Mouse (Mus musculus) retina, embryonic 14.5 days (tissue): Measurements from ENCODE around the gene Ror1.
A peak's percentile ranks its signal among the peaks of the same experiment; 100 is the strongest.

ENCODE experiments used
- DNase-seq: peaks from one replicate; pipeline ENCODE4 v3.0.0-alpha.2; 2015; ENCODE audit warnings: low spot score

The Ror1 gene

GRCm38 (mm10) chr4:100214324-100215215, 119.0 kb downstream of the Ror1 start:
- DNase-seq: peak; percentile 67

GRCm38 (mm10) chr4:100216587-100216986, 121.0 kb downstream of the Ror1 start:
- no peak for DNase-seq

GRCm38 (mm10) chr4:100219026-100219425, 123.4 kb downstream of the Ror1 start:
- peak; percentile 79 for DNase-seq

- no peak for DNase-seq
These were observed 124.0 kb downstream of the Ror1 start for GRCm38 (mm10) chr4:100219599-100219998.

GRCm38 (mm10) chr4:100221978-100222737, 126.6 kb downstream of the Ror1 start:
- no peak for DNase-seq

- DNase-seq: no peak
These were observed 127.9 kb downstream of the Ror1 start for GRCm38 (mm10) chr4:100223532-100223931.

- no peak for DNase-seq
These were observed 128.4 kb downstream of the Ror1 start for GRCm38 (mm10) chr4:100223965-100224364.

GRCm38 (mm10) chr4:100226619-100227018, 131.0 kb downstream of the Ror1 start:
- no peak for DNase-seq

- no peak for DNase-seq
These were observed 132.5 kb downstream of the Ror1 start for GRCm38 (mm10) chr4:100228106-100228505.

- DNase-seq: no peak
These were observed 134.7 kb downstream of the Ror1 start for GRCm38 (mm10) chr4:100230245-100230644.

GRCm38 (mm10) chr4:100230963-100231362, 135.4 kb downstream of the Ror1 start:
- no peak for DNase-seq

GRCm38 (mm10) chr4:100231906-100232305, 136.3 kb downstream of the Ror1 start:
- DNase-seq: no peak

GRCm38 (mm10) chr4:100232541-100232940, 136.9 kb downstream of the Ror1 start:
- no peak for DNase-seq

GRCm38 (mm10) chr4:100233770-100234169, 138.2 kb downstream of the Ror1 start:
- no peak for DNase-seq

GRCm38 (mm10) chr4:100236339-100236738, 140.7 kb downstream of the Ror1 start:
- no peak for DNase-seq

- DNase-seq: no peak
These were observed 146.6 kb downstream of the Ror1 start for GRCm38 (mm10) chr4:100242061-100242756.

GRCm38 (mm10) chr4:100244250-100244649, 148.7 kb downstream of the Ror1 start:
- DNase-seq: no peak

- DNase-seq: no peak
These were observed 149.1 kb downstream of the Ror1 start for GRCm38 (mm10) chr4:100244701-100245100.

- no peak for DNase-seq
These were observed 152.2 kb downstream of the Ror1 start for GRCm38 (mm10) chr4:100247826-100248225.

- DNase-seq: no peak
These were observed 152.7 kb downstream of the Ror1 start for GRCm38 (mm10) chr4:100248273-100248672.

GRCm38 (mm10) chr4:100251270-100251669, 155.7 kb downstream of the Ror1 start:
- DNase-seq: no peak

- DNase-seq: no peak
These were observed 156.5 kb downstream of the Ror1 start for GRCm38 (mm10) chr4:100252050-100252449.
